Mouse (Mus musculus) spleen, adult 2 months (tissue): ENCODE measurements around the gene Adarb1. TPM values are rescaled to one million over a fixed set of nuclear protein-coding genes. Genes with fewer than 3 reads are reported as not detected.

Experiments
- DNase-seq, 2 experiments: peaks; one replicate each; pipeline versions ENCODE4 v3.0.0 to v3.0.0-alpha.2; 2012 to 2021; ENCODE audit warnings: low spot score in 2 of 2, low read depth in 1 of 2
- H3K27ac ChIP-seq: fragments of 200-500 bp; 2 replicates; pipeline ENCODE4 v1.5.1; 2012; ENCODE audit warnings: low read length, inconsistent platforms; ENCODE audit not compliant: insufficient read depth
- H3K27me3 ChIP-seq: fragments of 200-500 bp; 2 replicates; pipeline ENCODE4 v1.6.1; 2012; ENCODE audit warnings: mild to moderate bottlenecking, moderate library complexity, low read length, inconsistent platforms; ENCODE audit not compliant: control insufficient read depth, insufficient read depth
- H3K36me3 ChIP-seq: fragments of 200-500 bp; 2 replicates; pipeline ENCODE4 v1.6.1; 2012; ENCODE audit warnings: mild to moderate bottlenecking, low read length, inconsistent platforms; ENCODE audit not compliant: control insufficient read depth, insufficient read depth
- H3K4me1 ChIP-seq: fragments of 200-500 bp; 2 replicates; pipeline ENCODE4 v1.6.1; 2011; ENCODE audit warnings: inconsistent platforms; ENCODE audit not compliant: control insufficient read depth, insufficient read depth, insufficient read length
- H3K4me3 ChIP-seq: fragments of 200-500 bp; 2 replicates; pipeline ENCODE4 v1.5.1; 2011; ENCODE audit warnings: mild to moderate bottlenecking, inconsistent platforms; ENCODE audit not compliant: insufficient read depth, insufficient read length; ENCODE audit errors: extremely low read depth
- CTCF ChIP-seq: fragments of 200-500 bp; IDR thresholded peaks from 2 replicates; pipeline ENCODE4 v1.5.1; 2011; ENCODE audit warnings: mild to moderate bottlenecking, inconsistent platforms; ENCODE audit not compliant: insufficient read depth, insufficient read length, insufficient replicate concordance; ENCODE audit errors: extremely low read depth
- POLR2A ChIP-seq: fragments of 200-500 bp; IDR thresholded peaks from 2 replicates; pipeline ENCODE4 v1.6.1; 2011; ENCODE audit warnings: low read depth, low read length, inconsistent platforms
- WGBS: fragments of 180-500 bp; shearing (Covaris S2); methylation state at CpG from one replicate; pipeline ENCODE4 v1.1.7; 2018; 5-methylcytosine and 5-hydroxymethylcytosine counted together
- polyA plus RNA-seq: library from polyadenylated mRNA; depleted of rRNA; stranded (reverse); fragments of >200 nt; gene quantifications from 2 replicates; pipeline ENCODE4 v1.2.3, GENCODE M21; 2012; rRNA removed

Adarb1 gene
- polyA plus RNA-seq, 1 experiment, result 2.2 TPM

GRCm38 (mm10) chr10:77247707-77248106 lies 170.4 kb downstream of the Adarb1 start:
- no peaks in the 10 kb centered on the region for H3K4me1 ChIP-seq
- 97% methylated on average over 7 of the region's 7 CpGs for WGBS
- DNase-seq, result no peak
- no peak overlapping the region for H3K4me3 ChIP-seq
- H3K27me3 ChIP-seq, result no peaks in the 10 kb centered on the region
- no peak for TF ChIP-seq POLR2A
- TF ChIP-seq CTCF, result no peak
- H3K36me3 ChIP-seq, result no peaks in the 10 kb centered on the region
- no peak overlapping the region for H3K27ac ChIP-seq

DNA sequence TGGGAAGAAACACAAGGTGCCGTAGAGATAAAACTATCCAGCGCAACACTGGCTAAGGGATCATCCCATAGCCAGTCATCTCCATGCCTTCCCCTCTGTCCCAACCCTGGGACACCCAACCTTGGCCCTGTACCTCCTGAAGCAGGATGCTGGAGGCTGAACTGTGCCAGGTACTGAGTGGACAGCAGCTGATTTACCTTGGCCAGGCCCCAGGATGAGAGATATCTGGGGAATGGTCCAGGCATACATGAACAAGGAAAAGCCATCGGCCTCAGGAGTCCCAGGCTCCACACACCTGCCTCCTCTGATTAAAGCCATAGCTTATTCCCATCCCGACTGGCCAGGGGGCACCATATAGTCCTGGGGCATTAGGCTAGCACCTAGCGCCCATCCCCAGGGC lies 171.0 kb downstream of the Adarb1 start:
- Histone ChIP-seq H3K36me3 (no peaks in the 10 kb centered on the region), H3K4me1 (no peaks in the 10 kb centered on the region), H3K27me3 (no peaks in the 10 kb centered on the region), H3K27ac (no peak overlapping the region), H3K4me3 (no peak overlapping the region)
- DNase-seq, result no peak
- TF ChIP-seq POLR2A (no peak), CTCF (no peak)
- 91% methylated on average over 5 of the region's 5 CpGs for WGBS

DNA sequence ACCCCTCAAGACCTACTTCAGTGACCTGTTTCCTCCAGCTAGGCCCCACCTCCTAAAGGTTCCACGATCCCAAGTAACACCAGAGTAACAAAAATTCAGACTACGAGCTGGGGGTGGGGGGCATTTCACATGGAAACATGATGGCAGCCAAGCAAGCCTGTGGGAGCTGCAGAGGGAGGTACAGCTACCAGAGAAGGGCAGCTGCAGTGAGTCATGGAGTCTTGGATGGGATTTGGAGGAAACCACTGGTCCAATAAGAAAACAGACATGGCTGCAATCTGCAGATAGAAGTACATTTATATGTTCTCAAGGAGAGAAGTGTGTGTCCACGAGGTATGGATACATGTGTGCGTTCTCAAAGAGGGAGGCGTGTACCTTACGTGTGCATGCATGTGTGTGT lies 173.3 kb downstream of the Adarb1 start:
- no peak for TF ChIP-seq CTCF
- WGBS, result 85% methylated on average over 6 of the region's 6 CpGs
- no peaks in the 10 kb centered on the region for H3K27me3 ChIP-seq
- no peak for DNase-seq
- H3K36me3 ChIP-seq, result no peaks in the 10 kb centered on the region
- H3K27ac ChIP-seq, result no peak overlapping the region
- no peaks in the 10 kb centered on the region for H3K4me1 ChIP-seq
- no peak overlapping the region for H3K4me3 ChIP-seq

DNA sequence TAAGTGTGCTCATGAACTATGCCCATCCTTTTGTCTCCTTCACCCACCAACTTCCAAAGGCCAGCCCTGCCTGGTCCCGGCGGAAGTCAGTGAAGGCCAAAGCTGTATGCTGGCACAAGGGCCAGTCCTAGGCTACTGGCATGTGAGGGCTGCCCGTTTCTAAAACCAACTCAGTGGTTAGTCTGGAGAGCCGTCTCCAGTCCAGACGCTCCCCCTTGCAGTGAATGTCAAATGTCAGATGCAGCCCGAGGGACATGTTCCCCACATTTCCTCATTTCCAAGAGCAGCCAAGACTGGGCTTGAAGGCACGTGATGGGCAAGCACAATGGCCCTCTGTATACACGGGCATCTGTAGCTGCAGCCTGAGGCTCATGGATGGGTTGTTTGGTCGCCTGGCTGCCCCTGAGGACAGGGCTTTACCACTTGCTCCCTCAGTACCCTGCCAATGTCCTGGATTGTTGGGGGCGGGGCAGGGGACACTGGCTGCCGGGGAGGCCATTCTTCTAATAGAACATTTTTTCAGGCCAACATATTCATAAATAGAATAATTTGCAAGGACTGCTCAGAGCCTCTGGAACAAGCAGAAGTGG lies 174.4 kb downstream of the Adarb1 start:
- DNase-seq, result no peak
- WGBS, result 74% methylated on average over 11 of the region's 11 CpGs
- Histone ChIP-seq H3K27me3 (no peaks in the 10 kb centered on the region), H3K36me3 (no peaks in the 10 kb centered on the region), H3K4me1 (no peaks in the 10 kb centered on the region), H3K27ac (no peak overlapping the region), H3K4me3 (no peak overlapping the region)
- TF ChIP-seq CTCF (no peak), POLR2A (no peak)

- no peaks in the 10 kb centered on the region for H3K36me3 ChIP-seq
These were observed 175.2 kb downstream of the Adarb1 start for GRCm38 (mm10) chr10:77242871-77243270.

DNA sequence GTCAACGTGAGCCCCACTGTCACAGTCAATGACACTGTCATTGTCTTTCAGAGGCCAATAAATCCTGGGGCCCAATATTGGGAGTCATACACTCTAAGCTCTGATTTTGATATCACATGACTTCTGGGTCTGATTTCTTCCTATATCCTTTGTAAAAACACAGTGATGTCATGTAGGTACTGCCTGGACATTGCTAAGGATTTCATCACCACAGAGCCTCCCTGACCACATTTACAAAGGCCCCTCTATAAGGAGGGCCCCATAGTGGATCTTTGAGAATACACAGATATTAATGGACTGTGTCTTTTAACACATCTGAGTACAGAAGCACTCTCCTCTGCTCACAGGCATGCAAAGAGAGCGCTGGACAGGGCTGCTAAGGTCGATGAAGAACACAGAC lies 175.7 kb downstream of the Adarb1 start:
- no peaks in the 10 kb centered on the region for H3K27me3 ChIP-seq
- no peak for TF ChIP-seq POLR2A
- no peak for TF ChIP-seq CTCF
- no peaks in the 10 kb centered on the region for H3K4me1 ChIP-seq
- DNase-seq, result no peak
- no peak overlapping the region for H3K27ac ChIP-seq
- no peaks in the 10 kb centered on the region for H3K36me3 ChIP-seq
- H3K4me3 ChIP-seq, result no peak overlapping the region
- WGBS, result 88% methylated on average over 3 of the region's 3 CpGs

More at GRCm38 (mm10) chr10:77242871-77243270, 175.2 kb downstream of the Adarb1 start:
- no peak for DNase-seq
- no peak overlapping the region for H3K4me3 ChIP-seq
- no peaks in the 10 kb centered on the region for H3K27me3 ChIP-seq
- H3K27ac ChIP-seq, result no peak overlapping the region; the same call in 1 of the 2 replicates
- H3K4me1 ChIP-seq, result no peaks in the 10 kb centered on the region
- 86% methylated on average over 14 of the region's 14 CpGs for WGBS
- TF ChIP-seq CTCF, result no peak
- no peak for TF ChIP-seq POLR2A

- no peak for TF ChIP-seq POLR2A
- no peak for TF ChIP-seq CTCF
- WGBS, result 94% methylated on average over 8 of the region's 8 CpGs
- Histone ChIP-seq H3K4me1 (no peaks in the 10 kb centered on the region), H3K4me3 (no peak overlapping the region), H3K27ac (no peak overlapping the region), H3K27me3 (no peaks in the 10 kb centered on the region), H3K36me3 (no peaks in the 10 kb centered on the region)
- no peak for DNase-seq
These were observed 177.3 kb downstream of the Adarb1 start for GRCm38 (mm10) chr10:77240764-77241163.

Other genes with a start within 250 kb of the Adarb1 start
- 29.4 and 37.5 TPM in 2 replicates for gene Pofut2, start 159.1 kb downstream of the Adarb1 start, polyA plus RNA-seq
- gene Fam207a, start 97.5 kb upstream of the Adarb1 start, polyA plus RNA-seq, result 21.1 and 25.6 TPM in 2 replicates
- 154 and 176 TPM in 2 replicates for gene Itgb2, start 112.0 kb upstream of the Adarb1 start, polyA plus RNA-seq
- 63.4 and 65.3 TPM in 2 replicates for gene Pttg1ip, start 163.4 kb upstream of the Adarb1 start, polyA plus RNA-seq
- gene Sumo3, start 187.8 kb upstream of the Adarb1 start, polyA plus RNA-seq, result 131 and 154 TPM in 2 replicates
- gene Gm49325, start 187.9 kb upstream of the Adarb1 start, polyA plus RNA-seq, result not detected in 2 replicates
- gene Ube2g2, start 204.0 kb upstream of the Adarb1 start, polyA plus RNA-seq, result 31.4 and 34.0 TPM in 2 replicates